Mouse (Mus musculus): Measurements from ENCODE around the gene Ctc1. TPM values are rescaled to one million over a fixed set of nuclear protein-coding genes. Genes with fewer than 3 reads are reported as not detected.
A peak's percentile ranks its signal among the peaks of the same experiment; 100 is the strongest.
"Not testable (repeated sequence)": the region's sequence is repeated elsewhere in the genome, so short reads cannot be mapped to it uniquely, and the experiment has no call there.

The Ctc1 gene
- 10 to 100 TPM; 37.8 to 46.0 TPM for total RNA-seq (2021)
- long read RNA-seq, experiment 1, full-length matches to known transcripts: 17 of 52 reads
- long read RNA-seq, experiment 1, partial matches to known transcripts: 12 of 52 reads
- long read RNA-seq, experiment 1, other reads (novel, unspliced or antisense): 23 of 52 reads
- long read RNA-seq, experiment 2, full-length matches to known transcripts: 13 of 26 reads
- long read RNA-seq, experiment 2, partial matches to known transcripts: 5 of 26 reads
- long read RNA-seq, experiment 2, other reads (novel, unspliced or antisense): 8 of 26 reads

GRCm38 (mm10) chr11:69015644-69016441, at the start of gene Ctc1:
TSS of gene Ctc1 (plus strand) at chr11:69015911.
- peak; percentile 91 to 92 for DNase-seq (ENCODE audit: low spot score in 2 of 2)

- DNase-seq (ENCODE audit: low spot score in 2 of 2): no peak
These were observed 49.2 kb upstream of the Ctc1 start for GRCm38 (mm10) chr11:68966554-68966953.

GRCm38 (mm10) chr11:68967337-68968282, 48.1 kb upstream of the Ctc1 start, which contains the start of gene Slc25a35:
TSS of gene Slc25a35 (plus strand) at chr11:68968131.
- peak; percentile 89 to 93 for DNase-seq (ENCODE audit: low spot score in 2 of 2)

- no peak for DNase-seq (ENCODE audit: low spot score in 2 of 2)
These were observed 47.0 kb upstream of the Ctc1 start for GRCm38 (mm10) chr11:68968752-68969151.

- no peak for DNase-seq (ENCODE audit: low spot score in 2 of 2)
These were observed 45.5 kb upstream of the Ctc1 start for GRCm38 (mm10) chr11:68970232-68970631.

GRCm38 (mm10) chr11:68973250-68974058, 42.3 kb upstream of the Ctc1 start:
- peak; percentile 77 to 79 for DNase-seq (ENCODE audit: low spot score in 2 of 2)

GRCm38 (mm10) chr11:68974059-68974450, 41.7 kb upstream of the Ctc1 start:
- no peak for DNase-seq (ENCODE audit: low spot score in 2 of 2)

- no peak for DNase-seq (ENCODE audit: low spot score in 2 of 2)
These were observed 40.6 kb upstream of the Ctc1 start, which contains the start of gene Rangrf for GRCm38 (mm10) chr11:68975085-68975484. TSS of gene Rangrf (minus strand) at chr11:68975185.

- DNase-seq (ENCODE audit: low spot score in 2 of 2): no peak
These were observed 40.1 kb upstream of the Ctc1 start for GRCm38 (mm10) chr11:68975601-68976000.

- peak in 1 of 2 experiments; percentile 20 for DNase-seq (ENCODE audit: low spot score in 2 of 2)
These were observed 36.4 kb upstream of the Ctc1 start for GRCm38 (mm10) chr11:68979320-68979733.

- no peak for DNase-seq (ENCODE audit: low spot score in 2 of 2)
These were observed 34.8 kb upstream of the Ctc1 start for GRCm38 (mm10) chr11:68980919-68981318.

- DNase-seq (ENCODE audit: low spot score in 2 of 2): peak; percentile 69 to 81
These were observed 32.9 kb upstream of the Ctc1 start for GRCm38 (mm10) chr11:68982639-68983369.

- DNase-seq (ENCODE audit: low spot score in 2 of 2): no peak
These were observed 28.3 kb upstream of the Ctc1 start for GRCm38 (mm10) chr11:68987365-68987882.

GRCm38 (mm10) chr11:68988341-68988740, 27.4 kb upstream of the Ctc1 start:
- DNase-seq (ENCODE audit: low spot score in 2 of 2): no peak

- no peak for DNase-seq (ENCODE audit: low spot score in 2 of 2)
These were observed 22.6 kb upstream of the Ctc1 start for GRCm38 (mm10) chr11:68993122-68993521.

GRCm38 (mm10) chr11:68994377-68994776, 21.3 kb upstream of the Ctc1 start:
- DNase-seq (ENCODE audit: low spot score in 2 of 2): no peak

GRCm38 (mm10) chr11:68997080-68997479, 18.6 kb upstream of the Ctc1 start:
- DNase-seq (ENCODE audit: low spot score in 2 of 2): no peak

- not testable (repeated sequence) for DNase-seq (ENCODE audit: low spot score in 2 of 2)
These were observed 12.9 kb upstream of the Ctc1 start for GRCm38 (mm10) chr11:69002782-69003181.

GRCm38 (mm10) chr11:69003592-69003991, 12.1 kb upstream of the Ctc1 start:
- no peak for DNase-seq (ENCODE audit: low spot score in 2 of 2)

Data from left cerebral cortex, adult 18-20 months (tissue).